Mouse (Mus musculus) lung, postnatal 0 days (tissue): Measurements from ENCODE around the gene Plekha4.

ENCODE experiments used
- CTCF ChIP-seq: IDR thresholded peaks from 2 replicates; pipeline ENCODE4 v1.5.1; 2016; ENCODE audit warnings: antibody characterized with exemption, mild to moderate bottlenecking
- EP300 ChIP-seq: IDR thresholded peaks from 2 replicates; pipeline ENCODE4 v1.6.1; 2016; ENCODE audit warnings: antibody characterized with exemption, mild to moderate bottlenecking, control low read depth

DNA sequence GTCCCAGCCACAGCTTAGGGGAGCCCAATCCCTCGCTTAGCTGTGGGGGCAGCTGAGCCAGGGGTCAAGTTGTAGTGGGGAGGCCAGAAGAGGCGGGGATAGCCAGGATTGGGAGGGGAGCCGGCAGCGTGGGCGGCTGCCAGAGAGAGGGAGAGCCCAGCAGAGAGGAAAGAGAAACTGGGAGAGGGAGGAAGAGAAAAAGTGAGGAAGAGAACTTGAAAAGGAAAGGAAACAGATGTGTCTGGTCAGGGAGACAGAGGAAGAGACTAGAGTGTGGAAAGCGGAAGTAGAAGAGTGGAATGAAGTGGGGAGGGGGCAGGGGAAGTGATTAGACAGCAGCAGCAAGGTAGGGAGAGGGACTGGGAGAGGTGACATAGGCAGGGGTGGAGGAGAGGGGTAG lies 3.3 kb downstream of the Plekha4 start:
- TF ChIP-seq CTCF (no peak), EP300 (no peak)
